Mouse (Mus musculus) gastrocnemius, adult 8-10 months (tissue): ENCODE data around the gene Vmn1r12. TPM values are rescaled to one million over a fixed set of nuclear protein-coding genes. Genes with fewer than 3 reads are reported as not detected.
"Not testable (repeated sequence)": the region's sequence is repeated elsewhere in the genome, so short reads cannot be mapped to it uniquely, and the experiment has no call there.

Experiments used
- DNase-seq, 2 experiments: peaks; one replicate each; pipeline ENCODE4 v3.0.0; 2022; ENCODE audit warnings: low spot score in 2 of 2
- total RNA-seq, 4 experiments: library from RNA; stranded (reverse); gene quantifications; 2 replicates each; pipeline ENCODE4 v1.2.4; 2022

Gene Vmn1r12
- not detected for total RNA-seq

DNA sequence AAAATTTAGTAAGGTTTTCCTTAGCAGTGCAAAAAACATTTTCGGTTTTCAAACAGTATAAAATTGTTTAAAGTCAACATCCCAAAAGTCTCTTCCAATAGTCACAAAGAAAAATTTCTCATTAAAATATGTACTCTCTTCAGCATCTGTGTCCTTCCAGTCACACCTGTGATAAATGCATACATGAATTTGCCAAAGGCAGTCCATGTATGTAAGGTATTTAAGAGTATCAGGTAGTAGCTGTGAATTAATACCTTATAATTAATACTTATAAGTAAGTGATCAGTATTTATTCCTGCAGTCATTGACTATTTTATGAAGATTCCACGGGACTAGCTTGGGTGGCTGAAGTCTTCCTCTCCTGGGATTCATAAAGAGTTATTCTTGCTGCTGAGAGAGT, at the start of gene Vmn1r12:
Vmn1r12 (plus strand) TSS at position 301 of the 400 bp plus-strand sequence.
- no peak for DNase-seq

GRCm38 (mm10) chr6:57109154-57109553, 47.6 kb upstream of the Vmn1r12 start, which contains the start of gene Vmn1r10:
TSS of gene Vmn1r10 (plus strand) at chr6:57109454.
- no peak for DNase-seq

DNA sequence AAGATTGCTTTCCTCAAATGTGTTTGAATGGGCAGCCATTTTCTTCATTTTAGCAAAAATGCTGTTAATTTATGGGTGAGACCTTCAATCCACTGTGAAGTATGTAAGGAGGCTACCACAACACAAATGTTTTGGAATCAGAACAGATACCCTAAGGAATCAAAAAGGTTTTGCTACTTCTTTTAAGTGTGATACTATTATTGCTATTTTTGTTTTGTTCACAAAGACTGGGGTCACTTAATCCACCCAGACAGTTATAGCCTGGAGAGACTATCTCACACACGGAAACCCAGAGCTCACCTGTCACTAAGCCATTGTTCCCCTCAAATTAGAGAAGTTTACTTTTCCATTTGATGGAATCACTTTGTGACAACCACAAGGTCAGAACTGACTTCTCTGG, 23.6 kb upstream of the Vmn1r12 start, which contains the start of gene Vmn1r11:
Vmn1r11 (plus strand) TSS at position 301 of the 400 bp plus-strand sequence.
- no peak for DNase-seq

DNA sequence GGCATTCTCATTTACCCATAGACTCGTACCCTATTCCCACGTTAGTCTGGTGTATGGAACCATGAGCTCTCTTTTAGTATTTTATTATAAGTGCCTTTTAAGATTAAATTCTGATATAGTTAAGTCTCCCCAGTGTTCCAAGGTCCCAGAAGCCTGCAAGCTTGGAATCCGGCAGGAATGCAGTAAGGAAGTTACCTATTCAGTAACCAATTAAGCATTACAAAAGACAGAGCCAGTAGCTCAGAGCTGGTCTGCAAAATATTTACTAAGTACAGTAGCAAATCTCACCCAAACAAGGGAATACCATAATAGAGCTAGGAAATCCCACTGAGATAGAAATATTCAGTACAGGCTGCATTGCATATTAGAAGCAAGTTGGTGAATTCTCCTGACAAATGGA, 33.3 kb downstream of the Vmn1r12 start:
- not testable (repeated sequence) for DNase-seq

DNA sequence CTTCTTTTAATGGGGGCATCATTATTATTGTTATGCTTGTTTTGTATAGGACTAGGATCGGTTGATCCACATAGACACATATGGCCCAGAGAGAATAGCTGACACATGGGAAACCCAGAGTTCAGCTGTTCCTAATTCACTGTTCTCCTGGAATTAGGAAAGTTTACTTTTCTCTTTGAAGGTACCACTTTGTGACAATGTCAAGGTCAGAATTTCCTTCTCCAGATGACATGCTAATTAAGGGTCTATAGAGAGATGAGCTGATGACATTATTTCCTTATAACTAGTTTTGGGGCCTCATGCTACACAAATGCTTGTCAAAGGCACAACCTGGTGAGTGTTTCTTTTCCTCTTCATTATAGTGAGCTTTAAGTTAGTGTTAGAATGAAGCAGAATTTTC, 46.3 kb downstream of the Vmn1r12 start, which contains the start of gene Vmn1r13:
Vmn1r13 (plus strand) TSS at position 301 of the 400 bp plus-strand sequence.
- not testable (repeated sequence) for DNase-seq

Other genes starting within 250 kb of the Vmn1r12 start
- gene Nt5c3, start 233.0 kb upstream of the Vmn1r12 start, total RNA-seq = 10 to 100 TPM; 42.6 to 57.6 (median 54.1) TPM
- under 1 TPM in 1 of 4 experiments, not detected in 3; 0.19 TPM for gene Vmn1r4, start 232.9 kb upstream of the Vmn1r12 start, total RNA-seq
- not detected for gene Vmn1r5, start 186.6 kb upstream of the Vmn1r12 start, total RNA-seq
- gene Vmn1r6, start 159.7 kb upstream of the Vmn1r12 start, total RNA-seq = not detected
- not detected for gene Vmn1r7, start 131.6 kb upstream of the Vmn1r12 start, total RNA-seq
- not detected for gene Vmn1r8, start 124.6 kb upstream of the Vmn1r12 start, total RNA-seq
- gene Vmn1r9, start 90.1 kb upstream of the Vmn1r12 start, total RNA-seq = not detected
- gene Vmn1r10, start 47.5 kb upstream of the Vmn1r12 start, total RNA-seq = not detected
- gene Vmn1r11, start 23.5 kb upstream of the Vmn1r12 start, total RNA-seq = not detected
- not detected for gene Vmn1r13, start 46.4 kb downstream of the Vmn1r12 start, total RNA-seq
- not detected for gene Vmn1r14, start 74.8 kb downstream of the Vmn1r12 start, total RNA-seq
- not detected for gene Vmn1r15, start 101.0 kb downstream of the Vmn1r12 start, total RNA-seq
- gene Vmn1r16, start 172.6 kb downstream of the Vmn1r12 start, total RNA-seq = not detected
- gene Vmn1r17, start 206.8 kb downstream of the Vmn1r12 start, total RNA-seq = not detected
- gene Vmn1r18, start 238.9 kb downstream of the Vmn1r12 start, total RNA-seq = not detected
- gene Vmn1r19, start 246.9 kb downstream of the Vmn1r12 start, total RNA-seq = not detected